Mouse (Mus musculus) bone marrow, adult 2 months (tissue): ENCODE data around the gene Vmn2r61. TPM values are rescaled to one million over a fixed set of nuclear protein-coding genes. Genes with fewer than 3 reads are reported as not detected.

Source experiments
- H3K27ac ChIP-seq: fragments of 200-500 bp; 2 replicates; pipeline ENCODE4 v1.5.1; 2012; ENCODE audit warnings: low read depth, mild to moderate bottlenecking, control low read depth, inconsistent platforms, low read length; ENCODE audit not compliant: control insufficient read depth, poor library complexity, insufficient read depth
- H3K4me1 ChIP-seq: fragments of 200-500 bp; 2 replicates; pipeline ENCODE4 v1.6.1; 2011; ENCODE audit warnings: low read length; ENCODE audit not compliant: control insufficient read depth, insufficient read depth
- H3K4me3 ChIP-seq: fragments of 200-500 bp; replicated peaks from 2 replicates; pipeline ENCODE3; 2011; ENCODE audit warnings: mild to moderate bottlenecking, low read depth, low read length, control low read depth; ENCODE audit not compliant: control insufficient read depth
- CTCF ChIP-seq: fragments of 200-500 bp; IDR thresholded peaks from 2 replicates; pipeline ENCODE4 v1.5.1; 2011; ENCODE audit warnings: low read length, control low read depth; ENCODE audit not compliant: control insufficient read depth, insufficient read depth
- POLR2A ChIP-seq: fragments of 200-500 bp; IDR thresholded peaks from 2 replicates; pipeline ENCODE4 v1.6.1; 2011; ENCODE audit warnings: low read depth, mild to moderate bottlenecking, control low read depth, low read length, borderline replicate concordance; ENCODE audit not compliant: control insufficient read depth
- WGBS: fragments of 180-500 bp; shearing (Covaris S2); methylation state at CpG from one replicate; pipeline ENCODE4 v1.1.7; 2018; 5-methylcytosine and 5-hydroxymethylcytosine counted together
- polyA plus RNA-seq: library from polyadenylated mRNA; stranded (reverse); fragments of >200 nt; gene quantifications from 2 replicates; pipeline ENCODE4 v1.2.4, GENCODE M21; 2011; ENCODE audit warnings: low replicate concordance; ENCODE audit not compliant: missing spikeins, insufficient read depth, insufficient read length

The Vmn2r61 gene
- polyA plus RNA-seq, result not detected in 2 replicates

DNA sequence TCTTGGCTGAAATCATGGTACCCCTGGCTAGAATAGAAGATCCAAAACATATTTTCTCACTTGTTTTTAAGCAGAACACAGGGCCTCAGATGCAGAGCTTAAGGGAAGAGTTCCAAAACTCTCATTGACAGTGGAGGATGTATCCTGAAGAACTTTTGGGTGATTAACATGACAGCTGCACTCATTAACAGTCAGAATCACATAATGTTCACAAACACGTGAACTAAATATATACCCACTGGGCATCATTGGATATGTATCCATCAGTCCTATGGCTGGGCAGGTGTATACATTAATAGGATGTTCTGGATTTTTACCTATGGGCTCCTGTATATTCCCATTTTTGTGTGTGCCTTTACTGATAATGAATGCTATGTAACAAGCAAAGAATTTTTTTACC is at the start of gene Vmn2r61:
Gene Vmn2r61 (plus strand): TSS at position 301 of the 400 bp plus-strand sequence.
- Histone ChIP-seq H3K4me1 (no peaks in the 10 kb centered on the region), H3K27ac (no peak within 1 kb of the TSS), H3K4me3 (no peak within 1 kb of the TSS)
- 74% methylated on average over 1 of the region's 1 CpGs for WGBS
- TF ChIP-seq CTCF (no peak), POLR2A (no peak)

Other genes starting within 250 kb of the Vmn2r61 start
- 0.16 and 0.17 TPM in 2 replicates for gene Vmn2r59, start 201.0 kb upstream of the Vmn2r61 start, polyA plus RNA-seq
- 0.45 TPM in 1 of 2 replicates, not detected in the other for gene Vmn2r60, start 152.3 kb upstream of the Vmn2r61 start, polyA plus RNA-seq
- gene 4933421I07Rik, start 188.1 kb downstream of the Vmn2r61 start, polyA plus RNA-seq, result not detected in 2 replicates
- gene Zfp141, start 245.7 kb downstream of the Vmn2r61 start, polyA plus RNA-seq, result 4.2 and 11.0 TPM in 2 replicates